Comparison of ENCODE assay signal across 9 mouse cellular contexts in the genomic region with DNA sequence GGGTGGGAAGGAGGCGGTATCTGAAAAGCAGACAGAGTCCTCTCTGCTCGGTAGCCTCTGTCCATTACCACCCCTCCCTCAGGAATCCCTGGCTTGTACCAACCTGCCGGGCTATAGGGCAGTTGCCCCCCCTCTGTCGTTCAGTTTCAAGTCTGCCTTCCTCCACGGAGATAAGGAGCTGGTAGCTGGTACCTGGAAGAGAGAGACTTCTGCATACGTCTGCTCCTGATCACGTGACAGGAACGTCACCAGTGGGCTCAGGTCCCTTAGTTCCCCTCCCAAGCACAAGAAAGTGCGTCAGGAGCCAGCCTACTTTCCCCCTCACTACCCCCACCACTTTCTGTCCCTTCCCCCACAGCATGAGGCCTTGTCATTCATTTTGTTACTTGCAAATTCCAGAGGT. TPM values are rescaled to one million over a fixed set of nuclear protein-coding genes. Genes with fewer than 3 reads are reported as not detected.
DNase-seq lines count a peak whose midpoint lies in the region; ATAC-seq and TF ChIP-seq lines count a peak whose summit lies in the region.
"Had no signal": no experiment of that assay in that cellular context is flagged by ENCODE, and none has a peak within 500 bp of the region (broad histone marks: within the 10 kb centered on the region; RNA-seq: fewer than 3 reads in every experiment).

A gene (minus strand): TSS at position 213 of the 403 bp plus-strand sequence.

- ATAC-seq in kidney, postnatal 0 days (replicated peaks; ENCODE audit: low FRiP score, low read depth): peak; percentile 52
- peak; percentile 78 for ATAC-seq in embryonic facial prominence, embryonic 14.5 days (ENCODE audit: low read depth)
- peak; percentile 52; the same call in 1 of the 2 replicates for ATAC-seq in heart, embryonic 16.5 days (replicated peaks; ENCODE audit: extremely low read depth, insufficient read depth, low FRiP score)
- ATAC-seq in megakaryocyte progenitor cell, adult 5-6 weeks (replicated peaks; ENCODE audit: poor library complexity): peak; percentile 69
- peak; percentile 49; the same call in 1 of the 2 replicates for ATAC-seq in stomach, embryonic 14.5 days (ENCODE audit: insufficient number of reproducible peaks, insufficient read depth, low FRiP score, low read depth)
- ATAC-seq: Patski had no signal

- TF ChIP-seq CTCF in kidney, postnatal 0 days (IDR thresholded peaks at IDR 0.05; ENCODE audit: low read depth): no peak

- H3K9ac ChIP-seq in kidney, postnatal 0 days (ENCODE audit: low read depth, low read length): no peak within 1 kb of the TSS
- peak within 1 kb of the TSS; percentile 46 for H3K9ac ChIP-seq in embryonic facial prominence, embryonic 14.5 days (ENCODE audit: low read depth, low read length)
- H3K9ac ChIP-seq in heart, embryonic 16.5 days (ENCODE audit: low read length): peak within 1 kb of the TSS; percentile 63
- H3K9ac ChIP-seq in stomach, embryonic 14.5 days (replicated peaks; ENCODE audit: low read depth, low read length): no peak within 1 kb of the TSS

- H3K4me2 ChIP-seq in kidney, postnatal 0 days (ENCODE audit: low read length): peak within 1 kb of the TSS; percentile 56
- H3K4me2 ChIP-seq in embryonic facial prominence, embryonic 14.5 days (ENCODE audit: low read depth, low read length): peak within 1 kb of the TSS; percentile 62
- peak within 1 kb of the TSS; percentile 64 for H3K4me2 ChIP-seq in heart, embryonic 16.5 days (ENCODE audit: low read depth, low read length)
- H3K4me2 ChIP-seq in stomach, embryonic 14.5 days (replicated peaks; ENCODE audit: low read depth, low read length): peak within 1 kb of the TSS; percentile 44

- no peaks in the 10 kb centered on the region for H3K27me3 ChIP-seq in kidney, postnatal 0 days (ENCODE audit: insufficient read depth, low read length)
- H3K27me3 ChIP-seq in embryonic facial prominence, embryonic 14.5 days (replicated peaks; ENCODE audit: control insufficient read depth, insufficient read depth, low read length): no peaks in the 10 kb centered on the region; the same call in none of the 2 replicates
- no peaks in the 10 kb centered on the region for H3K27me3 ChIP-seq in heart, embryonic 16.5 days (ENCODE audit: control insufficient read depth, insufficient read depth, low read length)
- H3K27me3 ChIP-seq in stomach, embryonic 14.5 days (ENCODE audit: control insufficient read depth, insufficient read depth, low read length): no peaks in the 10 kb centered on the region

- DNase-seq in kidney, postnatal 0 days (ENCODE audit: low spot score): peak; percentile 5
- no peak for DNase-seq in kidney, adult 18-20 months
- peak; percentile 73 for DNase-seq in embryonic facial prominence, embryonic 14.5 days (ENCODE audit: low spot score)
- DNase-seq in left cerebral cortex, adult 18-20 months (ENCODE audit: low spot score in 2 of 2): peak; percentile 50 to 52
- DNase-seq in c-Kit-positive CD71-positive TER-119-positive erythroid progenitor cells, embryonic 14.5 days (ENCODE audit: low spot score): no peak

- H3K36me3 ChIP-seq in kidney, postnatal 0 days (ENCODE audit: insufficient read depth, low read length): no peaks in the 10 kb centered on the region
- H3K36me3 ChIP-seq in embryonic facial prominence, embryonic 14.5 days (ENCODE audit: control insufficient read depth, insufficient read depth, low read length): no peaks in the 10 kb centered on the region
- H3K36me3 ChIP-seq in heart, embryonic 16.5 days (ENCODE audit: control insufficient read depth, insufficient read depth): no peaks in the 10 kb centered on the region
- no peaks in the 10 kb centered on the region for H3K36me3 ChIP-seq in stomach, embryonic 14.5 days (ENCODE audit: control insufficient read depth, insufficient read depth, low read length)

- 25% methylated on average over 9 of the region's 9 CpGs for WGBS in kidney, postnatal 0 days
- 40% methylated on average over 9 of the region's 9 CpGs for WGBS in embryonic facial prominence, embryonic 14.5 days
- WGBS in heart, embryonic 16.5 days: 10% methylated on average over 9 of the region's 9 CpGs
- 18% methylated on average over 9 of the region's 9 CpGs for WGBS in stomach, embryonic 14.5 days

- H3K27ac ChIP-seq in kidney, postnatal 0 days: no peak within 1 kb of the TSS
- H3K27ac ChIP-seq in embryonic facial prominence, embryonic 14.5 days (replicated peaks; ENCODE audit: low read depth, low read length): 0 out of 2 replicates have a peak within 1 kb of the TSS, but pooled peaks have one; percentile 28
- H3K27ac ChIP-seq in heart, embryonic 16.5 days (ENCODE audit: low read length): peak within 1 kb of the TSS; percentile 59
- no peak within 1 kb of the TSS for H3K27ac ChIP-seq in stomach, embryonic 14.5 days (ENCODE audit: low read length)

- no peaks in the 10 kb centered on the region for H3K4me1 ChIP-seq in kidney, postnatal 0 days (replicated peaks; ENCODE audit: insufficient read depth, low read length)
- no peaks in the 10 kb centered on the region for H3K4me1 ChIP-seq in embryonic facial prominence, embryonic 14.5 days (ENCODE audit: control insufficient read depth, insufficient read depth, low read length)
- no peaks in the 10 kb centered on the region for H3K4me1 ChIP-seq in heart, embryonic 16.5 days (ENCODE audit: control insufficient read depth, insufficient read depth, low read length)
- no peaks in the 10 kb centered on the region for H3K4me1 ChIP-seq in stomach, embryonic 14.5 days (ENCODE audit: control insufficient read depth, insufficient read depth, low read length)

- H3K4me3 ChIP-seq in kidney, postnatal 0 days (replicated peaks; ENCODE audit: low read depth, low read length): peak within 1 kb of the TSS; percentile 23; the same call in 1 of the 2 replicates
- peak within 1 kb of the TSS; percentile 44 for H3K4me3 ChIP-seq in embryonic facial prominence, embryonic 14.5 days (ENCODE audit: low read depth, low read length)
- H3K4me3 ChIP-seq in heart, embryonic 16.5 days (ENCODE audit: low read length): peak within 1 kb of the TSS; percentile 54
- peak within 1 kb of the TSS; percentile 31 for H3K4me3 ChIP-seq in stomach, embryonic 14.5 days (ENCODE audit: low read depth, low read length)

- no peaks in the 10 kb centered on the region for H3K9me3 ChIP-seq in kidney, postnatal 0 days (replicated peaks; ENCODE audit: low read length)
- no peaks in the 10 kb centered on the region for H3K9me3 ChIP-seq in embryonic facial prominence, embryonic 14.5 days (ENCODE audit: control insufficient read depth, low read length)
- H3K9me3 ChIP-seq in heart, embryonic 16.5 days (replicated peaks; ENCODE audit: control insufficient read depth, low read length): no peaks in the 10 kb centered on the region
- H3K9me3 ChIP-seq in stomach, embryonic 14.5 days (ENCODE audit: control insufficient read depth, low read depth, low read length): no peaks in the 10 kb centered on the region

RNA-seq across cellular contexts. Expression of the gene that starts here (rescaled TPM):
- polyA plus RNA-seq in kidney, postnatal 0 days (2015; fragmentation: Nextera tagmentation; extraction: Ambion mirVana): 2.6 and 2.9 TPM in 2 replicates
- polyA plus RNA-seq in embryonic facial prominence, embryonic 14.5 days (2014; fragmentation: Nextera tagmentation; extraction: Ambion mirVana): 6.6 and 7.0 TPM in 2 replicates
- polyA plus RNA-seq in heart, embryonic 16.5 days (2015; fragmentation: Nextera tagmentation; extraction: Ambion mirVana): 14.7 and 16.4 TPM in 2 replicates
- 100 to 1,000 TPM in 1 of 2 experiments, 10 to 100 TPM in 1; 99.2 to 131 TPM for total RNA-seq in left cerebral cortex, adult 18-20 months (2021)
- 0.27 and 0.64 TPM in 2 replicates for total RNA-seq in megakaryocyte progenitor cell, adult 5-6 weeks (2015)
- 1.00 TPM in 1 of 2 replicates, not detected in the other for total RNA-seq in megakaryocyte progenitor cell, adult 5-6 weeks (2017)
- polyA plus RNA-seq in stomach, embryonic 14.5 days (2014; fragmentation: Nextera tagmentation; extraction: Ambion mirVana): 1.6 and 2.0 TPM in 2 replicates
- polyA plus RNA-seq: Patski had no signal

Comparison
In these comparisons a context has a peak if more than half of its experiments do, and no peak if none do; other contexts are left out.
1. RNA of the gene that starts here (total RNA-seq): 99.2 to 131 TPM in left cerebral cortex, adult 18-20 months; 0.27 to 1.00 TPM in megakaryocyte progenitor cell, adult 5-6 weeks; every median in the first group is over 10 times any median in the second.
2. DNase-seq: peak in kidney, postnatal 0 days (single experiment), embryonic facial prominence, embryonic 14.5 days (single experiment) and left cerebral cortex, adult 18-20 months (2 of 2); none in kidney, adult 18-20 months (single experiment) and c-Kit-positive CD71-positive TER-119-positive erythroid progenitor cells, embryonic 14.5 days (single experiment).
3. Peak in ATAC-seq in megakaryocyte progenitor cell, adult 5-6 weeks; RNA of the gene not detected or under 1 TPM.
4. H3K27ac ChIP-seq: peak in embryonic facial prominence, embryonic 14.5 days (single experiment) and heart, embryonic 16.5 days (single experiment); none in kidney, postnatal 0 days (single experiment) and stomach, embryonic 14.5 days (single experiment).
5. H3K9ac ChIP-seq: peak in embryonic facial prominence, embryonic 14.5 days (single experiment) and heart, embryonic 16.5 days (single experiment); none in kidney, postnatal 0 days (single experiment) and stomach, embryonic 14.5 days (single experiment).
6. Peak in every context shown above with its lines, with median percentiles within 50 percentile points of each other: ATAC-seq, H3K4me2 ChIP-seq and H3K4me3 ChIP-seq.